Mouse (Mus musculus): ENCODE results near the gene Krt18.

DNA sequence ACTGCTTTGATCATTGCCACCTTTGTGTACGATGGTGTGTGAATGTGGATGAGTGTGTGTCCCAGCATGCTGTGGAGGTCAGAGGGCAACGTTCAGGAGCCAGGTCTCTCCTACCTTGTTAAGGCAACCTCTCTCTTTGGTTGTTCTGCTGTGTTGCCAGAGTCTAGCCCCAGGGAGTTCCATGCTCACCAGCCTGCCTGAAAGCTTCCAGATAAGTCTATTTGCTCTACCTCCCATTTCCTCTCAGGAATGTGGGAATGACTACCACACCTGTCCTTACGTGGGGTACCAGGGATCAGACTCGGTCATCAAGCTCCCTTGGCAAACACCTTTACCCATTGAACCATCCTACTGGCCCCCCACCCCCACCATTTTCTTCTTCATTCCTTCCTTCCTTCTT lies 12.3 kb downstream of the Krt18 start:
- TF ChIP-seq POLR2A (IDR thresholded peaks at IDR 0.05; ENCODE audit: borderline replicate concordance, control insufficient read depth, low read depth, low read length) (no peak), CTCF (IDR thresholded peaks at IDR 0.05; ENCODE audit: control insufficient read depth, insufficient read depth, low read length) (no peak)
